Mouse (Mus musculus) ES-E14 (cell line): ENCODE measurements around the gene Lim2. TPM values are rescaled to one million over a fixed set of nuclear protein-coding genes. Genes with fewer than 3 reads are reported as not detected.
A peak's percentile ranks its signal among the peaks of the same experiment; 100 is the strongest.

Source experiments
- DNase-seq: peaks from one replicate; pipeline ENCODE4 v3.0.0-alpha.2; 2013; ENCODE audit warnings: low read depth, low spot score
- H3K27ac ChIP-seq: 2 replicates; pipeline ENCODE4 v1.5.1; 2012; ENCODE audit warnings: low read depth, mild to moderate bottlenecking, low read length, moderate library complexity, mixed read lengths; ENCODE audit not compliant: poor library complexity, insufficient read depth, severe bottlenecking
- H3K36me3 ChIP-seq: 2 replicates; pipeline ENCODE4 v1.6.1; 2012; ENCODE audit warnings: mild to moderate bottlenecking, low read length, moderate library complexity, mixed read lengths; ENCODE audit not compliant: control insufficient read depth, poor library complexity, insufficient read depth, severe bottlenecking
- H3K4me1 ChIP-seq, 2 experiments: fragments of 150-350 bp in 1 of 2; sonication (generic) in 1 of 2; 2 replicates each; pipeline ENCODE4 v1.6.1; 2012; ENCODE audit warnings: low read length in 2 of 2, mild to moderate bottlenecking in 1 of 2, mixed read lengths in 1 of 2; ENCODE audit not compliant: control insufficient read depth in 2 of 2, insufficient read depth in 2 of 2, poor library complexity in 1 of 2
- H3K4me3 ChIP-seq, 2 experiments: fragments of 150-350 bp in 1 of 2; sonication (generic) in 1 of 2; 2 replicates each; pipeline ENCODE4 v1.5.1; 2012; ENCODE audit warnings: low read length in 2 of 2, low read depth in 1 of 2, mild to moderate bottlenecking in 1 of 2, mixed read lengths in 1 of 2; ENCODE audit not compliant: insufficient read depth in 1 of 2, poor library complexity in 1 of 2, severe bottlenecking in 1 of 2
- H3K9ac ChIP-seq: 2 replicates; pipeline ENCODE4 v1.6.1; 2012; ENCODE audit warnings: low read depth, mild to moderate bottlenecking, low read length, mixed read lengths; ENCODE audit not compliant: poor library complexity, insufficient read depth, severe bottlenecking
- H3K9me3 ChIP-seq: fragments of 150-350 bp; sonication (generic); 2 replicates; pipeline ENCODE4 v1.6.1; 2012; ENCODE audit warnings: low read depth, mild to moderate bottlenecking, low read length; ENCODE audit not compliant: control insufficient read depth, insufficient read depth
- CHD2 ChIP-seq: IDR thresholded peaks from 2 replicates; pipeline ENCODE4 v1.6.1; 2014; ENCODE audit warnings: mild to moderate bottlenecking, low read depth, low read length, inconsistent platforms
- HCFC1 ChIP-seq: IDR thresholded peaks from 2 replicates; pipeline ENCODE4 v1.6.1; 2012; ENCODE audit warnings: low read length, inconsistent platforms, borderline replicate concordance; ENCODE audit not compliant: insufficient read depth
- MAFK ChIP-seq: IDR thresholded peaks from 2 replicates; pipeline ENCODE4 v1.6.1; 2014; ENCODE audit warnings: mild to moderate bottlenecking, low read depth, low read length, inconsistent platforms; ENCODE audit not compliant: insufficient read depth
- ZC3H11A ChIP-seq: IDR thresholded peaks from 2 replicates; pipeline ENCODE4 v1.6.1; 2012; ENCODE audit warnings: low read depth, mild to moderate bottlenecking, inconsistent platforms, low read length, borderline replicate concordance
- ZNF384 ChIP-seq: IDR thresholded peaks from 2 replicates; pipeline ENCODE4 v1.6.1; 2012; ENCODE audit warnings: low read depth, low read length, inconsistent platforms
- in situ Hi-C, 2 experiments: fragments of 600-800 bp; cut with MboI; formaldehyde crosslinking; loops; one replicate each; pipeline ENCODE4 v1.15.1; 2025; ENCODE audit warnings: low sequenced_read_pairs in 2 of 2, inconsistent platforms in 1 of 2; ENCODE audit not compliant: unreplicated experiment in 2 of 2
- total RNA-seq: library from RNA; depleted of rRNA; stranded (reverse); fragments of 300-350 nt; gene quantifications from 2 replicates; pipeline ENCODE4 v1.2.3, GENCODE M21; 2012

Lim2 gene
- total RNA-seq, 1 experiment, result 1.1 TPM

- DNase-seq, result no peak
- in situ Hi-C loops, result no loop called here
- Histone ChIP-seq H3K4me3 (no peak overlapping the region), H3K9me3 (no peaks in the 10 kb centered on the region), H3K4me1 (peaks cover 0 to 6% of the 10 kb centered on the region in 2 experiments; a peak in 2 of 4 replicates), H3K9ac (no peak overlapping the region), H3K36me3 (no peaks in the 10 kb centered on the region), H3K27ac (no peak overlapping the region)
- no peak for TF ChIP-seq ZC3H11A
- TF ChIP-seq MAFK, result no peak
- no peak for TF ChIP-seq HCFC1
- no peak for TF ChIP-seq CHD2
- TF ChIP-seq ZNF384, result no peak
Observed at GRCm38 (mm10) chr7:43441071-43441470, 13.6 kb downstream of the Lim2 start.

GRCm38 (mm10) chr7:43442684-43443083 lies 15.2 kb downstream of the Lim2 start:
- H3K4me3 ChIP-seq, result peak overlapping the region; percentile 67 to 85
- TF ChIP-seq ZC3H11A (no peak), HCFC1 (no peak), MAFK (no peak), CHD2 (no peak), ZNF384 (no peak)
- in situ Hi-C loops, result no loop called here
- peak overlapping the region; percentile 8; the same call in 1 of the 2 replicates for H3K9ac ChIP-seq
- peaks cover 0 to 6% of the 10 kb centered on the region in 2 experiments; a peak in 2 of 4 replicates for H3K4me1 ChIP-seq
- no peak for DNase-seq
- no peaks in the 10 kb centered on the region for H3K36me3 ChIP-seq
- H3K27ac ChIP-seq, result no peak overlapping the region; the same call in 1 of the 2 replicates
- no peaks in the 10 kb centered on the region for H3K9me3 ChIP-seq

- peak overlapping the region; percentile 64 for H3K9ac ChIP-seq
- in situ Hi-C loops, result no loop called here
Observed at GRCm38 (mm10) chr7:43443126-43443916, 15.9 kb downstream of the Lim2 start.

DNA sequence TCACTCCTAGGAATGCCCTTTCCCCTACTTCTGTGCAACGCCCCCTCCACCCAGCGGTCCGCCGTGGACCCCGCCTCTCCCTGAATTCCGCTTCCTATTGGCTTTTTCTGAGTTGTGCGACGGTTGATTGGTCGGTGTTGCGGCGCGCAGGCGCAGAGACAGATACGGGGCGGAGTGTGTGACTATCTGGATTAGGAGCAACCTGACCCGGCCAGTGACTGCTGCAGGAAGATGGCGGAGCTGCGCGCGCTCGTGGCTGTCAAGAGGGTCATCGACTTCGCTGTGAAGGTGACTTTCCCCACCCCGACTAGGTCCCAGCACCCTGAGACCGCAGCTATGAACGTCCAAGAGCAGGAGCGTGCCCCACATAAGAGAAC lies 16.4 kb downstream of the Lim2 start, which contains the start of the genes Etfb and Gm45233:
Etfb (plus strand) TSS at position 167 of the 377 bp plus-strand sequence.
Gm45233 (plus strand) TSS at position 212 of the 377 bp plus-strand sequence.
- TF ChIP-seq ZC3H11A, result no peak
- TF ChIP-seq HCFC1, result no peak
- TF ChIP-seq ZNF384, result no peak
- no peak for TF ChIP-seq MAFK
- TF ChIP-seq CHD2, result peak; percentile 58; the same call in 1 of the 2 replicates
- peak within 1 kb of the TSS; percentile 68 to 85 for H3K4me3 ChIP-seq
- peak within 1 kb of the TSS; percentile 81 for H3K9ac ChIP-seq
- H3K36me3 ChIP-seq, result no peaks in the 10 kb centered on the region
- in situ Hi-C loops, result no loop called here
- DNase-seq, result peak; percentile 94
- H3K9me3 ChIP-seq, result no peaks in the 10 kb centered on the region
- H3K27ac ChIP-seq, result peak within 1 kb of the TSS; percentile 46; the same call in 1 of the 2 replicates
- H3K4me1 ChIP-seq, result peaks cover 0 to 6% of the 10 kb centered on the region in 2 experiments; a peak in 3 of 4 replicates

More at GRCm38 (mm10) chr7:43443126-43443916, 15.9 kb downstream of the Lim2 start:
- peak; percentile 56 for DNase-seq
- Histone ChIP-seq H3K36me3 (no peaks in the 10 kb centered on the region), H3K4me3 (peak overlapping the region; percentile 67 to 85), H3K9me3 (no peaks in the 10 kb centered on the region), H3K27ac (peak overlapping the region; percentile 46; the same call in 1 of the 2 replicates), H3K4me1 (peaks cover 0 to 6% of the 10 kb centered on the region in 2 experiments; a peak in 3 of 4 replicates)
- no peak for TF ChIP-seq CHD2
- TF ChIP-seq ZNF384, result no peak
- TF ChIP-seq MAFK, result no peak
- TF ChIP-seq ZC3H11A, result no peak
- no peak for TF ChIP-seq HCFC1
